Mouse (Mus musculus) liver, postnatal 0 days (tissue): ENCODE results near the gene Dbr1. TPM values are rescaled to one million over a fixed set of nuclear protein-coding genes. Genes with fewer than 3 reads are reported as not detected.
"Not testable (repeated sequence)": the region's sequence is repeated elsewhere in the genome, so short reads cannot be mapped to it uniquely, and the experiment has no call there.

Experiments
- ATAC-seq: fragments of 200-750 bp; cut with Nextera tagmentation; 2 replicates; pipeline ENCODE4 v1.8.0; 2017; ENCODE audit warnings: mild to moderate bottlenecking, moderate library complexity
- DNase-seq: peaks from one replicate; pipeline ENCODE4 v3.0.0-alpha.2; 2016
- H3K27ac ChIP-seq: fragments of 300-500 bp; sonication (generic); 2 replicates; pipeline ENCODE4 v1.5.1; 2014; ENCODE audit warnings: antibody characterized with exemption, moderate library complexity, mild to moderate bottlenecking, low read depth
- H3K27me3 ChIP-seq: fragments of 300-500 bp; sonication (generic); 2 replicates; pipeline ENCODE4 v1.6.1; 2014; ENCODE audit warnings: low read length, control low read depth, mixed read lengths; ENCODE audit not compliant: insufficient read depth
- H3K36me3 ChIP-seq: fragments of 300-500 bp; sonication (generic); replicated peaks from 2 replicates; pipeline ENCODE4 v1.6.1; 2014; ENCODE audit warnings: mild to moderate bottlenecking, control low read depth, low read length, moderate library complexity, mixed read lengths; ENCODE audit not compliant: insufficient read depth
- H3K4me1 ChIP-seq: fragments of 300-500 bp; sonication (generic); 2 replicates; pipeline ENCODE4 v1.6.1; 2014; ENCODE audit warnings: antibody characterized with exemption, mild to moderate bottlenecking, control low read depth; ENCODE audit not compliant: insufficient read depth
- H3K4me2 ChIP-seq: fragments of 300-500 bp; sonication (generic); 2 replicates; pipeline ENCODE4 v1.6.1; 2014; ENCODE audit warnings: low read depth, mild to moderate bottlenecking, low read length, moderate library complexity, mixed read lengths
- H3K4me3 ChIP-seq: fragments of 300-500 bp; sonication (generic); 2 replicates; pipeline ENCODE4 v1.5.1; 2014; ENCODE audit warnings: low read depth, low read length
- H3K9ac ChIP-seq: fragments of 300-500 bp; sonication (generic); replicated peaks from 2 replicates; pipeline ENCODE4 v1.6.1; 2014; ENCODE audit warnings: mild to moderate bottlenecking, moderate library complexity
- H3K9me3 ChIP-seq: fragments of 300-500 bp; sonication (generic); 2 replicates; pipeline ENCODE4 v1.6.1; 2016; ENCODE audit warnings: mild to moderate bottlenecking, control low read depth, low read length, mixed read lengths
- CTCF ChIP-seq: sonication (generic); IDR thresholded peaks from 2 replicates; pipeline ENCODE4 v1.5.1; 2016; ENCODE audit warnings: antibody characterized with exemption, low read depth
- EP300 ChIP-seq: IDR thresholded peaks from 2 replicates; pipeline ENCODE4 v1.6.1; 2016; ENCODE audit warnings: antibody characterized with exemption, low read depth, mild to moderate bottlenecking
- WGBS: fragments of 180-500 bp; shearing (Covaris S2); extraction: QIAGEN DNeasy Blood & Tissue Kit; methylation state at CpG from one replicate; pipeline ENCODE4 v1.1.7; 2014; ENCODE audit not compliant: insufficient replicate concordance; 5-methylcytosine and 5-hydroxymethylcytosine counted together
- polyA plus RNA-seq: library from polyadenylated mRNA; unstranded; fragments of >200 nt; fragmentation: Nextera tagmentation; extraction: Ambion mirVana; gene quantifications from 2 replicates; pipeline ENCODE4 v1.2.1, GENCODE M21; 2015

Gene Dbr1
- polyA plus RNA-seq, 1 experiment from 2014 or later, result 9.3 TPM

GRCm38 (mm10) chr9:99568023-99568346 lies 7.6 kb upstream of the Dbr1 start:
- DNase-seq (no peak), ATAC-seq (no peak)
- H3K9me3 ChIP-seq, result no peaks in the 10 kb centered on the region
- peaks cover 14% of the 10 kb centered on the region for H3K4me1 ChIP-seq
- peak overlapping the region; percentile 83 for H3K4me2 ChIP-seq
- peak overlapping the region; percentile 92 for H3K27ac ChIP-seq
- peak overlapping the region; percentile 82 for H3K4me3 ChIP-seq
- no peaks in the 10 kb centered on the region for H3K27me3 ChIP-seq
- WGBS, result under 1% methylated on average over 15 of the region's 15 CpGs
- no peaks in the 10 kb centered on the region for H3K36me3 ChIP-seq
- no peak for TF ChIP-seq EP300
- no peak for TF ChIP-seq CTCF
- H3K9ac ChIP-seq, result peak overlapping the region; percentile 84

GRCm38 (mm10) chr9:99568347-99569070 lies 7.1 kb upstream of the Dbr1 start, which contains the start of gene Armc8:
TSS of gene Armc8 (minus strand) at chr9:99568899.
- TF ChIP-seq CTCF (peak; percentile 13; the same call in 1 of the 2 replicates), EP300 (0 out of 2 replicates have a peak, but pooled peaks have one; percentile 43)
- 0% methylated on average over 52 of the region's 70 CpGs for WGBS
- DNase-seq, result peak; percentile 94

GRCm38 (mm10) chr9:99569071-99569397 lies 6.6 kb upstream of the Dbr1 start:
- H3K36me3 ChIP-seq, result no peaks in the 10 kb centered on the region
- H3K9me3 ChIP-seq, result no peaks in the 10 kb centered on the region
- H3K4me3 ChIP-seq, result peak overlapping the region; percentile 82
- ATAC-seq, result no peak
- TF ChIP-seq CTCF (no peak), EP300 (no peak)
- H3K27me3 ChIP-seq, result no peaks in the 10 kb centered on the region
- H3K4me2 ChIP-seq, result peak overlapping the region; percentile 83
- WGBS, result 1% methylated on average over 9 of the region's 9 CpGs
- H3K4me1 ChIP-seq, result peaks cover 11% of the 10 kb centered on the region
- no peak for DNase-seq
- H3K27ac ChIP-seq, result peak overlapping the region; percentile 92
- peak overlapping the region; percentile 84 for H3K9ac ChIP-seq

More at GRCm38 (mm10) chr9:99568347-99569070, 7.1 kb upstream of the Dbr1 start, which contains the start of gene Armc8:
- no peaks in the 10 kb centered on the region for H3K36me3 ChIP-seq
- peak within 1 kb of the TSS; percentile 92 for H3K27ac ChIP-seq
- H3K9ac ChIP-seq, result peak within 1 kb of the TSS; percentile 84
- H3K4me3 ChIP-seq, result peak within 1 kb of the TSS; percentile 82
- H3K4me1 ChIP-seq, result peaks cover 14% of the 10 kb centered on the region
- H3K9me3 ChIP-seq, result no peaks in the 10 kb centered on the region
- H3K4me2 ChIP-seq, result peak within 1 kb of the TSS; percentile 83
- ATAC-seq, result peak; percentile 94
- no peaks in the 10 kb centered on the region for H3K27me3 ChIP-seq

- Histone ChIP-seq H3K27me3 (no peaks in the 10 kb centered on the region), H3K9me3 (no peaks in the 10 kb centered on the region), H3K9ac (no peak overlapping the region), H3K36me3 (peaks cover 35% of the 10 kb centered on the region), H3K4me2 (no peak overlapping the region), H3K4me3 (no peak overlapping the region), H3K27ac (no peak overlapping the region), H3K4me1 (peaks cover 3% of the 10 kb centered on the region; the same call in 1 of the 2 replicates)
- DNase-seq (peak; percentile 38), ATAC-seq (peak; percentile 33; the same call in 1 of the 2 replicates)
- 37% methylated on average over 2 of the region's 2 CpGs for WGBS
- TF ChIP-seq EP300 (no peak), CTCF (peak; percentile 85)
These were observed 5.1 kb downstream of the Dbr1 start for GRCm38 (mm10) chr9:99580655-99581054.

- 26% methylated on average over 8 of the region's 8 CpGs for WGBS
- Histone ChIP-seq H3K27ac (no peak overlapping the region), H3K4me1 (no peaks in the 10 kb centered on the region), H3K27me3 (no peaks in the 10 kb centered on the region), H3K36me3 (peaks cover 14% of the 10 kb centered on the region), H3K4me2 (no peak overlapping the region), H3K4me3 (no peak overlapping the region), H3K9me3 (no peaks in the 10 kb centered on the region), H3K9ac (no peak overlapping the region)
- TF ChIP-seq EP300, result no peak
- peak; percentile 91 for TF ChIP-seq CTCF
- DNase-seq (peak; percentile 70), ATAC-seq (no peak)
These were observed 12.1 kb downstream of the Dbr1 start for GRCm38 (mm10) chr9:99587505-99588202.

- Histone ChIP-seq H3K27ac (no peak overlapping the region), H3K4me1 (no peaks in the 10 kb centered on the region), H3K27me3 (no peaks in the 10 kb centered on the region), H3K4me3 (no peak overlapping the region), H3K9me3 (no peaks in the 10 kb centered on the region), H3K4me2 (no peak overlapping the region), H3K36me3 (no peaks in the 10 kb centered on the region), H3K9ac (no peak overlapping the region)
- DNase-seq, result no peak
- no peak for ATAC-seq
- 50% methylated on average over 8 of the region's 8 CpGs for WGBS
- no peak for TF ChIP-seq EP300
- TF ChIP-seq CTCF, result no peak
These were observed 15.5 kb downstream of the Dbr1 start for GRCm38 (mm10) chr9:99591144-99591543.

- not testable (repeated sequence) for H3K36me3 ChIP-seq, ATAC-seq, H3K9ac ChIP-seq, H3K4me3 ChIP-seq, H3K27me3 ChIP-seq, DNase-seq, H3K27ac ChIP-seq, H3K4me2 ChIP-seq, H3K9me3 ChIP-seq, H3K4me1 ChIP-seq
- WGBS, result 74% methylated on average over 6 of the region's 6 CpGs
These were observed 23.5 kb downstream of the Dbr1 start for GRCm38 (mm10) chr9:99599127-99599526.
